Mouse (Mus musculus) embryonic facial prominence, embryonic 11.5 days (tissue): ENCODE data around the gene Gm17018. TPM values are rescaled to one million over a fixed set of nuclear protein-coding genes. Genes with fewer than 3 reads are reported as not detected.

Experiments used
- ATAC-seq: fragments of 200-750 bp; cut with Nextera tagmentation; replicated peaks from 2 replicates; pipeline ENCODE4 v1.8.0; 2017; ENCODE audit warnings: low read depth; ENCODE audit not compliant: insufficient number of reproducible peaks, low FRiP score, low TSS enrichment
- DNase-seq: peaks from one replicate; pipeline ENCODE4 v3.0.0-alpha.2; 2015; ENCODE audit warnings: low spot score
- H3K27ac ChIP-seq: fragments of 300-500 bp; sonication (generic); replicated peaks from 2 replicates; pipeline ENCODE4 v1.5.1; 2014; ENCODE audit warnings: mild to moderate bottlenecking, low read depth, low read length, control low read depth
- H3K27me3 ChIP-seq: fragments of 300-500 bp; sonication (generic); 2 replicates; pipeline ENCODE4 v1.6.1; 2014; ENCODE audit warnings: mild to moderate bottlenecking, low read length, moderate library complexity, mixed read lengths; ENCODE audit not compliant: control insufficient read depth, insufficient read depth
- H3K36me3 ChIP-seq: fragments of 300-500 bp; sonication (generic); replicated peaks from 2 replicates; pipeline ENCODE4 v1.6.1; 2014; ENCODE audit warnings: low read depth, mild to moderate bottlenecking, low read length, moderate library complexity, mixed read lengths; ENCODE audit not compliant: control insufficient read depth, insufficient read depth
- H3K4me1 ChIP-seq: fragments of 300-500 bp; sonication (generic); 2 replicates; pipeline ENCODE4 v1.6.1; 2014; ENCODE audit warnings: low read length, mixed read lengths; ENCODE audit not compliant: control insufficient read depth, insufficient read depth
- H3K4me2 ChIP-seq: fragments of 300-500 bp; sonication (generic); 2 replicates; pipeline ENCODE4 v1.6.1; 2014; ENCODE audit warnings: low read depth, mild to moderate bottlenecking, control low read depth, low read length, moderate library complexity
- H3K4me3 ChIP-seq: fragments of 300-500 bp; sonication (generic); 2 replicates; pipeline ENCODE4 v1.5.1; 2014; ENCODE audit warnings: low read depth, low read length, control low read depth
- H3K9ac ChIP-seq: fragments of 300-500 bp; sonication (generic); replicated peaks from 2 replicates; pipeline ENCODE4 v1.6.1; 2014; ENCODE audit warnings: mild to moderate bottlenecking, control low read depth, low read length
- H3K9me3 ChIP-seq: fragments of 300-500 bp; sonication (generic); replicated peaks from 2 replicates; pipeline ENCODE4 v1.6.1; 2016; ENCODE audit warnings: mild to moderate bottlenecking, low read length, inconsistent platforms, mixed read lengths; ENCODE audit not compliant: control insufficient read depth
- WGBS: fragments of 180-500 bp; shearing (Covaris S2); extraction: QIAGEN DNeasy Blood & Tissue Kit; methylation state at CpG from one replicate; pipeline ENCODE4 v1.1.7; 2014; 5-methylcytosine and 5-hydroxymethylcytosine counted together
- polyA plus RNA-seq: library from polyadenylated mRNA; unstranded; fragments of >200 nt; fragmentation: Nextera tagmentation; extraction: Ambion mirVana; gene quantifications from 2 replicates; pipeline ENCODE4 v1.2.1, GENCODE M21; 2014

Gene Gm17018
- polyA plus RNA-seq, 1 experiment from 2014 or later, result 50.1 TPM

DNA sequence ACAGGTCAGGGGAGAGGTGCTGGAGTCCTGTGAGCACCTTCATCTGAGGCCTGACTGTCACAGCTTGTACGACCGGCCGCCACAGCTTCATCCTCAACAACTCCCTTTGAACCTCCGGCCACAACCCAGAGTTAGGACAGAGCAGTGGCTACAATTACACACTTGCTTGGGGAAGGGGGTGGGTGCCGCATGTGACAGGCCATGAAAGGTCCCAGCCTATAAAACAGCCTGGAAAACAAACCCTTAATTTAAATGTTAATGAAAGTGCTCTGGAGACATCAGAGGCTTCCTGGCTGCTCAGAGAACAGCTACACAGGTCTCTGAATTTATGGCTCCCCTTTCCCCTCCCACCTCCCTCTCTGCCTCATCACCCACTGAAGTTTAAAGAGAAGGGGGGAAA, 61.7 kb downstream of the Gm17018 start:
- no peak for DNase-seq
- Histone ChIP-seq H3K4me3 (no peak overlapping the region), H3K36me3 (no peaks in the 10 kb centered on the region), H3K27me3 (no peaks in the 10 kb centered on the region), H3K4me1 (no peaks in the 10 kb centered on the region), H3K27ac (no peak overlapping the region), H3K4me2 (no peak overlapping the region), H3K9me3 (no peaks in the 10 kb centered on the region), H3K9ac (no peak overlapping the region)
- 41% methylated on average over 5 of the region's 5 CpGs for WGBS
- no peak for ATAC-seq

DNA sequence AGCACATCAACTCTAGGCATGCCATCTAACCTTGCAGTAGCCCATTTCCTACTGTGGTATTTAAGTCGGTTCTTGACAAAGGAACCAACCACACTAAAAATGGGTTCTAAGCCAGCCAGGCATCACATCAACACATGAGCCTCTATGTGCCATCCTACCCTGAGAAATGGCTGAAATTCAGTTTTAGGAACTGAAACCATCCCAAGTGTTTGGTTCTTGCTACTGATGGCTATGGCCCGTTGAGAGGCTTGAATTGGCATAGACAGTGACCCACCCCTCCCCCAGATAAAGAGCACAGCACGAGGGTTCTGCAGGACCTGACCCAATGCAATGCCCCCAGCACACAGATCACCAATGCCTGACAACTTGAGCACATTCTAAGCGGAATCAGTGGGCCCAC, 63.3 kb downstream of the Gm17018 start:
- Histone ChIP-seq H3K4me2 (no peak overlapping the region), H3K4me3 (no peak overlapping the region), H3K4me1 (no peaks in the 10 kb centered on the region), H3K9me3 (no peaks in the 10 kb centered on the region), H3K27ac (no peak overlapping the region), H3K27me3 (no peaks in the 10 kb centered on the region), H3K9ac (no peak overlapping the region), H3K36me3 (no peaks in the 10 kb centered on the region)
- 83% methylated on average over 4 of the region's 4 CpGs for WGBS
- ATAC-seq (no peak), DNase-seq (no peak)

DNA sequence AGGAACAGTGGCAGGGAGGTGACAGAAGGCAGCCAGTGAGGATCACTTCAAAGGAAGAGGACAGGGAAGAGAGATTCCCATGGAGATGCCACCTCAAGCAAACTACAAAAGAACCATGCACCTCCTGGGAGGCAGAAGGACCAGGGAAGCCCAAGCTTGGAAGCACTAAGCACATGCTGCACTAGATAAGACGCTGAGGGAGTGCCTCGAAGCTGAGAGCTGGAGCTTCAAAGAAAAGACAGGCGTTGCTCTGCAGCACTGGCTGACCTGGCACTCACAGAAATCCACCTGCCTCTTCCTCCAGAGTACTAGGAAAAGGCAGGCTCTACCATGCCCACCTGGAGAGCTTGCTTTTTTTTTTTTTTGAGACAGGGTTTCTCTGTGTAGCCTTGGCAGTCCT, 66.6 kb downstream of the Gm17018 start:
- ATAC-seq (no peak), DNase-seq (no peak)
- no peaks in the 10 kb centered on the region for H3K4me1 ChIP-seq
- H3K4me3 ChIP-seq, result no peak overlapping the region
- no peaks in the 10 kb centered on the region for H3K9me3 ChIP-seq
- no peak overlapping the region for H3K27ac ChIP-seq
- no peak overlapping the region for H3K9ac ChIP-seq
- WGBS, result 40% methylated on average over 3 of the region's 3 CpGs
- no peaks in the 10 kb centered on the region for H3K36me3 ChIP-seq
- H3K4me2 ChIP-seq, result no peak overlapping the region
- H3K27me3 ChIP-seq, result no peaks in the 10 kb centered on the region

DNA sequence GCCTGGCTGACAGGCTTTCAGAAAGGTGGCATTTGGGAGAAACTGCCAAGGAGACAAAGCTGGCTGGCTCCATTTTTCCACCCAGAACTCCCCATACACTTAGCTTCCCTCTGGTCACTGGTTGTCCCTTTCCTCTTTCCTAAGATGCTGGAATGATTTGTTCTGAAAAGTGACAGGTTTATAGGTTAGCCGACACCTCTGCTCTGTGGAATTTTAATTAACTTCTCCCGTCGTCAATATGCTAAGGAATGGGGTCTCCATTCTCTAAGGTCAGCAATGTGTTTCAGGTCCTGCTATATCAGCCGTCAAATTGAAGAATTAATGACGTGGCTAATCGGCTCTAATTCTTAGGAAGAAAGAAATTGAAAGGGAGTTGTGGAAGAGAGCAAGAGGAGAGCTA, 68.2 kb downstream of the Gm17018 start:
- Histone ChIP-seq H3K4me2 (no peak overlapping the region), H3K9ac (no peak overlapping the region), H3K27ac (no peak overlapping the region), H3K27me3 (no peaks in the 10 kb centered on the region), H3K36me3 (no peaks in the 10 kb centered on the region), H3K9me3 (no peaks in the 10 kb centered on the region), H3K4me1 (no peaks in the 10 kb centered on the region), H3K4me3 (no peak overlapping the region)
- WGBS, result 58% methylated on average over 6 of the region's 6 CpGs
- DNase-seq (no peak), ATAC-seq (no peak)

DNA sequence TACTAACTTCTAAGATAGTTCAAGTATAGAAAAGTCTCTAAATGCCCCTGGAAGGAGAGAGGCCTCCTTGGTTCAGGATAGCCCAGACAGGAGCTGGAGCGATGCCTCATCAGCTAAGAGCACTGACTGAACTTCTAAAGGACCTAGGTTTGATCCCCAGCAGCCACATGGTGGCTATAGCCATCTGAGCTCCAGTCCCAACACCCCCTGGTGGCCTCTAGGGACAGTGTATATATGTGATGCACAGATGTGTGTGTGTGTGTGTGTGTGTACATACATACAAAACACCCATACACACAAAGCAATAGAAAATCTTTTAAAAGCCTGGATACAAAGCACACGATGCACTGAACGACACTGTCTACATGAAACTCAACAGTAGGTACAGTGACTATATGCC, 68.8 kb downstream of the Gm17018 start:
- no peak overlapping the region for H3K4me2 ChIP-seq
- DNase-seq (no peak), ATAC-seq (no peak)
- no peak overlapping the region for H3K9ac ChIP-seq
- no peaks in the 10 kb centered on the region for H3K27me3 ChIP-seq
- H3K4me3 ChIP-seq, result no peak overlapping the region
- WGBS, result 89% methylated on average over 3 of the region's 3 CpGs
- H3K27ac ChIP-seq, result no peak overlapping the region
- H3K36me3 ChIP-seq, result no peaks in the 10 kb centered on the region
- H3K4me1 ChIP-seq, result no peaks in the 10 kb centered on the region
- H3K9me3 ChIP-seq, result no peaks in the 10 kb centered on the region

Other genes with a start within 250 kb of the Gm17018 start
- gene Btrc, start 196.9 kb upstream of the Gm17018 start, polyA plus RNA-seq, result 53.6 and 56.0 TPM in 2 replicates
- gene Poll, start 84 bp upstream of the Gm17018 start, polyA plus RNA-seq, result 15.3 and 18.2 TPM in 2 replicates
- 3.1 and 3.5 TPM in 2 replicates for gene Fbxw4, start 99.7 kb downstream of the Gm17018 start, polyA plus RNA-seq
- gene Fgf8, start 182.3 kb downstream of the Gm17018 start, polyA plus RNA-seq, result 17.7 and 20.5 TPM in 2 replicates
- 15.2 and 17.2 TPM in 2 replicates for gene Npm3, start 189.0 kb downstream of the Gm17018 start, polyA plus RNA-seq
- 58.7 and 58.8 TPM in 2 replicates for gene Mgea5, start 223.2 kb downstream of the Gm17018 start, polyA plus RNA-seq